Mouse (Mus musculus): ENCODE data around the gene A030003K21Rik.
"Not testable (repeated sequence)": the region's sequence is repeated elsewhere in the genome, so short reads cannot be mapped to it uniquely, and the experiment has no call there.

The A030003K21Rik gene

GRCm38 (mm10) chr1:82943295-82943694 lies at the start of gene A030003K21Rik:
Gene A030003K21Rik, minus strand, starts transcription at chr1:82943388.
- in situ Hi-C loops (cut with MboI): not testable (repeated sequence)

DNA sequence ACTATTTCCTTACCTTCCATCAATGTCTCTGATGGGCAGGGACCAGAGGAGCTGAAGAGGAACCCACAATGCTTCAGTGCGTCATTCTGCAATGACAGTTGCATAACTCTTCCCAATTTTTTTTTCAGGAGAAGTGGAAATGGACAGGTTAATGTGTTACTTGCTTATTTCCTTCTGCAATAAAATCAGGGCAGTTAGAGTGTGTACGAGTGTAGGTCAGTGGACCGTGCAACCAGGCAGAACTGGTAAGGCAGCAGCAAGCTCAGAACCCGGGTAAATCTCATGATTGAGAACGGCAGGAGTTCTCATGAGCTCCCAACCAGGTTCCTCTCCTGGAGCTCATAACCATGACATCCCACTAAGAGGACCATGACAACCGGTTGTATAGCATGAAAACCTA lies 48.9 kb upstream of the A030003K21Rik start:
- in situ Hi-C loops (cut with MboI): no loop called here

DNA sequence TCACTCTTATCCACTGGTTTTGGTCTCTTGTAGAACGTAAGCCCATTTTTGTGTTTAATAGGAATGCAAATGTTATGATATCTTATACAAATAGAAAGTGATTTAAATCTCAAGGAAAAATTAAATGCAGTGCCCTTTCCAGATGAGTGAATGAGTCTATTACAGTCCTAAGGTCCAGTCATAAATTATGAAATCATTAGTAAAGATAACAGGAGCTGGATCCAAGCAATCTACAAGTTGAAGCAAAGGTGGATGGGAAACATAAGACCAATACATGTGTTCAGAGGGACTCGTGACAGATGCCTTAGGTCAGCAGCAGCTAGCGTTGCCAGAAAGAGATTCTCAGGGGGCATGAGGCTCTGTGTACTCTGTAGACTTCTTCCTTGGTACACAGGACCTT lies 48.4 kb upstream of the A030003K21Rik start:
- in situ Hi-C loops (cut with MboI): no loop called here

DNA sequence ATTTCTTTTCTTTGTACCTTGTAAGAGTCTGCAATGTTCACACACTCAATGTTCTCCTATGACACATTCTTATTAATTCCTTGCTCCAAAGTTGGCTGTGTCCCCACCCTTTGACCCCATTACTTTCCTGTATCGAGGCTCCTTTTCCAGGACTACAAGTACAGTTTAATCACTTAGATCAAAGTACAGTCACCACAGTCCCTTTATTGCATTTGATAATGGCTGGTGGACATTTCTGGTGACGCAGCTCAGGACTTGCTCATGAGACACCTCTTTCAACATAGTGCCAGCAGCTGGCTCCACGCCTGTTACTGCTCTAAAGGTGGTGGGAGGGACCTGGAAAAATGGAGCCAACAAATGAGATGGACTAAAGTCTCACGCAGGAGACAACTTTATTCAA lies 47.9 kb upstream of the A030003K21Rik start:
- in situ Hi-C loops (cut with MboI): no loop called here

DNA sequence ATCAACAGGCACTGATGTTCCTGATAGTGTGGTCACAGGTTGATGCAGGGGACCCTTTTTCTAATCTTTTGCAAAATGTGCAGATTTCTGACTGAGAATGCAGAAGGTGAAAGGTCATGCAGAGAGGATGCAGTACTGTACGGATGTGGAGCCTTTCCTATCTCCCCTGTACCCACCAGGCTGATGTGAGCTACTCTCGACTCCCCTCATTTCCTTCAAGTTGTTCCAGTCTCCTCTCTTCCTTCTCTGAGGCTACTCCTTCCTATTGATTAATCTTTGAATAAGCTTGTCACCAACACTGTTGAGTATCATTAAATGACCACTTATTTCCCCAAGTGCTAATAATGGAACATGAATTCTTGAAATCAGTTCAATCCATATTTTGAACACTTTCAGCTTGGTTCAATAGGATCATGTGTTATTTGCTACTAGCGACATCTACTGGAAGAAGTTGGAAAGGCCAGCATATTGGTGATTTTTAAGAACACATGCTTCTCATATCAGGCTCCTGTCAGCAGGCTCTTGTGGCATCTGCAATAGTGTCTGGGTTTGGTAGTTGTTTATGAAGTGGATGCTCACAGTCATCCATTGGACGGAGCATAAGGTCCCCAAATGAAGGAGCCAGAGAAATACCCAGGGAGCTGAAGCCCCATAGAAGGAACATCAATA lies 44.5 kb upstream of the A030003K21Rik start:
- in situ Hi-C loops (cut with MboI): loop anchor here (10.0 kb wide), 1 partner anchor 183 kb away; no protein-coding TSS in a partner anchor

GRCm38 (mm10) chr1:82986738-82987137 lies 43.5 kb upstream of the A030003K21Rik start:
- in situ Hi-C loops (cut with MboI): loop anchor here (10.0 kb wide), 1 partner anchor 182 kb away; no protein-coding TSS in a partner anchor

DNA sequence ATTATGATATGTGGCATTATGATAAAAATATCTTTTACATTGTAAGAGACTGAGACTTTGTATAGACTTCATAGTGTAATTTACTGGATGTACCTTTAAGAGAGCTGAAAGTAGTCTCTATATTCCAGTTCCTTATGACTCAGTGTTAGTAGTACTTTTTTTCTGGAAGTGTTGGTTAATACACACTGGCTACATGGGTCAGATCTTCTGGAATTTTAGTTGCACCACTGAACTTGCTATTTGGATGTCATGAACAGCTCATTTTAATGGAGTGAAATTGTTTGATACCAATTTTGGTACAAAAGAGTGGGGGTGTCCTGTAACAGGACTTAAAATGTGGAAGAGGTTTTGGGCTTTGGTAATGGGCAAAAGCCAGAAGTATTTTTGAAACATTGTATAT lies 34.7 kb upstream of the A030003K21Rik start:
- in situ Hi-C loops (cut with MboI): no loop called here

DNA sequence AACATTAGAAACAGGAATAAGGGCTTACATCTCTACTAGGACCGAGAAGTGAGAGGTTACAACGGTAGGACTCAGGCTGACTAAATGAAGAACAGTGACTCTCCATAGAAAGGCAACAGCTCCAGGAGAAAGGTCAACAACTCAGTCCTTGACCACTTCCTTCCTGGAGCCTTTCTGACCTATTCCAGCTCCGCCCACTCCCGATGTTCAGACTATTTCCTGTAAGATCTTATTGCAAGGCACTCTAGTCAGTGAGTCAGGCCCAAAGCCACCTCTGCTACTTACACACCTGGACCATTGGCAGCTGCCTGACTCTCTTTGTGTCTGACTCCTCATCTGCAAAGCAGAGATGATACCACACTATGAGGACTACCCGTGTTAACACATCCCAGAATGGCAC lies 32.6 kb upstream of the A030003K21Rik start:
- in situ Hi-C loops (cut with MboI): no loop called here

DNA sequence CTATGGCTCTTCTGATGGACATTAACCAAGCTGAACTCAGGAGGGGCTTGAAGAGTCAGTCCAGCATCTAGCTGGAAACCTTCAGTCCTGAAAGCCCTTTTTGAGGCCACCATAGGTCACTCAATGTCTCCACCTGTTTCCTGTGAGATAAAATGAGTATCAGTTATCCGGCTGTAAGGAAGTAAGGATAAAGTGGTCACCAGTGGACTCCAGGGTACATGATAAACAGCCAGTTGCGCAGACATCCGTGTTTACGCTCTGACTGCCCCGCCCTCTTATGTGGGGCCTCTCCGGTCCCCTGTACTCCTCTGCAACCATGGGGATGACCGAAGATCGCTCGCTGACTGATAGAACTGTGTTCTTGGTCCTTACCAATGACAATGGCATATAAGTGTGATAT lies 31.2 kb upstream of the A030003K21Rik start:
- in situ Hi-C loops (cut with MboI): no loop called here

DNA sequence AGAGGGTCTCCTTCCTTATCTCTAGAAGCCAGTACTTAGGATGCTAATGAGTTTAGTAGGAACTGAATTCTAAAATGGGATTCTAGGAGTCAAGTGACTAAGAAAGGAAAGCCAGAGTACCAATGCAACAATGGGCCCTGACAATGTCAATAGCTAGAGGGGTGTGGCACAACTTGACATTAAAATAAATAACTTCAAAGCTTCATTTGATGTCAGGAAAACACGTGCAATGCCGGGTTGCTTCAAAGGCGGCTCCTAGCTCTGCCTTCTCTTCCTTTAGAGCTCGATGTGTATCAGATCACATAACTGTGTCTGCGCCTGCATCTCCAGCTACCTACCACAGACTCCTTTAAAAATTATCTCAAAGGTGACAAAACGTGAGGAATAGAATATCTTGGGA lies 30.7 kb upstream of the A030003K21Rik start:
- in situ Hi-C loops (cut with MboI): no loop called here

- in situ Hi-C loops (cut with MboI): no loop called here
These were observed 30.1 kb upstream of the A030003K21Rik start for GRCm38 (mm10) chr1:82973244-82973643.

GRCm38 (mm10) chr1:82972046-82972445 lies 28.9 kb upstream of the A030003K21Rik start:
- in situ Hi-C loops (cut with MboI): no loop called here

DNA sequence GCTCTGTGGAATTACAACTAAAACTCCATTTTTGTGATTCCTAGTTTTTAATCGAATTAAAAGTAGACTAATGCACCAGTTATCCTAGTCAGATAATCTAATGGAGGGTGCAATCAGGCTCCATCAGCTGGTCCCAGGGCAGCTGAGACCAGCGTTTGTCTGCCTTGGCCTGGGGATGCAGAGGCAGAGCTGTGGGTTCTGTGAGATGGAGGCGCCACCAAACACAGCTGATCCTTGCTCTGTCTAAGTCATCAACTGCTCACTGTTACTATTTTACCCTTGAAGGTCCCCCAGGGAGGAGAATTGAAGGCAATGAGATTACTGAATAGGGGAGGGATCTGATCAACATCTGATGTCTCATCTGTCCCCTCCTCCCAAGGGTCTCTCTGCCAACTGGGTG lies 23.2 kb upstream of the A030003K21Rik start:
- in situ Hi-C loops (cut with MboI): no loop called here

GRCm38 (mm10) chr1:82959870-82960385 lies 16.7 kb upstream of the A030003K21Rik start, which contains the start of gene Gm47955:
Gene Gm47955, plus strand, starts transcription at chr1:82960286.
- in situ Hi-C loops (cut with MboI): no loop called here

DNA sequence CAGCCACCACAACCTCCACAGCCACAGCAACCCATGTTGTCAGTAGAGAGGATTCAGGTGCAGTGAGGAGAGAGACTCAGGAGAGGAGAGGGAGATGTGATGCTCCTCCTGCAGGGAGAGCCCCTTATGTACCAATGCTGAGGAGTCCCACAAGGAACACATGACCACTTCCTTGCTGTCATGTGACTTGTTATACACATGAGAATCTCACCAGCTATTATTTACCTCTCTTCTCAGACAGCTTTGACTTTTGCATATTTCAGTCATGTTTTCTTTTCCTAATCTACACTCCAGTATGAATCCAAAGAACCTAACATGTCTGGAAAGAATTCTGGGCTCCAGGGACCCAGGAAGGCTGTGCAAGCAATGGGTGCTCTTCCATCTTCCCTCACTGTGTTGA lies 12.7 kb upstream of the A030003K21Rik start, which contains the start of gene Gm7544:
Gm7544 (minus strand) TSS at position 101 of the 400 bp plus-strand sequence.
- in situ Hi-C loops (cut with MboI): not testable (repeated sequence)

DNA sequence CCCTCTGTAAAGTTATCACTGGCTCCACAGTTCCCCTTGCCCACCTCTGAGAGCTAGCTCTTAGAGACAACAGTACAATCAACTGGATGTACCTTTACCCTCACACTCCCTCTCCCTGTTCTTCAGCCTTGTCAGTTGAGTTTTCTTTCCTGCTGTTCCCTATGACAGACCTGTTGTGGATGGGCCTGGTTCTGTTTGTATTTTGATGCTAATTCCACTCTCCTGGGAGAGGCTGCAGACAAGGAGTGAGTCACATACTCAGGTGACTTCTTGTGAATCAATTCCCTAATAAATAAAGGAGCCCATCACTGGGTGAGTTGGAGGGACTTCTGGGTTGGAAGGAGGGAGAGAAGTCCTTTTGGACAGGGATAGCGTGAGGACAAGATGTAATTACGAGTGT lies 5.4 kb upstream of the A030003K21Rik start:
- in situ Hi-C loops (cut with MboI): no loop called here

GRCm38 (mm10) chr1:82946029-82946428 lies 2.8 kb upstream of the A030003K21Rik start:
- in situ Hi-C loops (cut with MboI): not testable (repeated sequence)

- in situ Hi-C loops (cut with MboI): not testable (repeated sequence)
These were observed 683 bp downstream of the A030003K21Rik start for GRCm38 (mm10) chr1:82942505-82942904.

GRCm38 (mm10) chr1:82938666-82939065 lies 4.5 kb downstream of the A030003K21Rik start:
- in situ Hi-C loops (cut with MboI): no loop called here

DNA sequence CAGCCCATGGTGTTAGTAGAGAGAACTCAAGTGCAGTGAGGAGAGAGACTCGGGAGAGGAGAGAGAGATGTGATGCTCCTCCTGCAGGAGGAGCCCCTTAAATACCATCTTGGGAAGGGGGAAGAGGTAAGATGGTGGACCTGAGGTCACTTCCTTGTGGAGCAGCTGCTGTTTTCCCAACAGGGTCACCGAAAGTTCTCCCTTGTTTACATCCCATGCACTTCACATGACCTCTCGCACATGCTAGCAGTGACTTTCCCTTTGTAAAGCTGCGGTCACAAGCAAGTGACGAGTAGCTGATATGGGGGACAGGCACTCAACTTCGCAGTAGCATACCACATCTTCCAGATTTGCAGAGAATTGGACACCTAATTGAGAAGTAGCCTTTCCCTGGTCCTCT lies 11.9 kb downstream of the A030003K21Rik start, which contains the start of gene Gm6217:
Gm6217 (minus strand) TSS at position 74 of the 400 bp plus-strand sequence.
- in situ Hi-C loops (cut with MboI): not testable (repeated sequence)

DNA sequence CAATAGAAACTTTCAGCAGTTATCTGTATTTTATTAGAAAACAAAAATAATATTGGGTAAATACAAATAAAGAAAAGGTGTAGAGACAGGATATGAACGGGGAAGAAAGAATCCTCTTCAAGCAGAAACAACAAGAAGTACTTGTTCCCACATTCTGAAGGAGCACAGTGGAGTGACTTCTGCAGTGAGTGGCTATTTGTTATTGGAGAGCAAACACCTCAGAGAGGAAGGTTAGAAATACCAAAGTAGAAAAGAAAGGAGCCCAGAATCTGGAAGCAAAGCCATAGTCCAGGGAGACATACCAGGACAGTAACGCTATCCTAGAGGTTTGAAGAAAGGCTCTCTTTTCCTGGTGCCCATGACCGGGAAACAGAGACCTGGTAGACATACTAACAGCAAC lies 12.6 kb downstream of the A030003K21Rik start:
- in situ Hi-C loops (cut with MboI): not testable (repeated sequence)

GRCm38 (mm10) chr1:82924650-82925049 lies 18.5 kb downstream of the A030003K21Rik start, which contains the start of gene A030014E15Rik:
Gene A030014E15Rik, plus strand, starts transcription at chr1:82924917.
- in situ Hi-C loops (cut with MboI): no loop called here

DNA sequence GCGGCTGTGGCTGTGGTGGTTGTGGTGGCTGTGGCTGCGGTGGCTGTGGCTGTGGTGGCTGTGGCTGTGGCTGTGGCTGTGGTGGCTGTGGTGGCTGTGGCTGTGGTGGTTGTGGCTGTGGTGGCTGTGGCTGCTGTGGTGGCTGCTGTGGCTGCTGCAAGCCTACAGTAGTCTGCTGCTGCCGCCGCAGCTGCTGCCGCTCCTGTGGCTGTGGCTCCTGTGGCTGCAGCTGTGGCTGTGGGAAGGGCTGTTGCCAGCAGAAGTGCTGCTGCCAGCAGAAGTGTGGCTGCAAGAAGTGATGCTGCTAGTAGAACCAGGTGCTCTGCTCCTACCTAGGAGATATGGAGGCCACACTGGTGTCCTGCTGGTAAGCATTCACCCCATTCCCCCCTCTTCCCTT lies 29.8 kb downstream of the A030003K21Rik start:
- in situ Hi-C loops (cut with MboI): not testable (repeated sequence)

Measured in mature B cell (primary cell).